Mouse (Mus musculus) heart, adult 2 months (tissue): ENCODE measurements around the gene Olfr1324.

Experiments
- CTCF ChIP-seq: fragments of 200-600 bp; IDR thresholded peaks from 2 replicates; pipeline ENCODE4 v1.8.1; 2022; ENCODE audit warnings: antibody characterized with exemption, mild to moderate bottlenecking, moderate library complexity
- POLR2A ChIP-seq: fragments of 200-500 bp; IDR thresholded peaks from 2 replicates; pipeline ENCODE4 v1.6.1; 2011; ENCODE audit warnings: mild to moderate bottlenecking, low read depth, low read length, control low read depth; ENCODE audit not compliant: insufficient read depth

DNA sequence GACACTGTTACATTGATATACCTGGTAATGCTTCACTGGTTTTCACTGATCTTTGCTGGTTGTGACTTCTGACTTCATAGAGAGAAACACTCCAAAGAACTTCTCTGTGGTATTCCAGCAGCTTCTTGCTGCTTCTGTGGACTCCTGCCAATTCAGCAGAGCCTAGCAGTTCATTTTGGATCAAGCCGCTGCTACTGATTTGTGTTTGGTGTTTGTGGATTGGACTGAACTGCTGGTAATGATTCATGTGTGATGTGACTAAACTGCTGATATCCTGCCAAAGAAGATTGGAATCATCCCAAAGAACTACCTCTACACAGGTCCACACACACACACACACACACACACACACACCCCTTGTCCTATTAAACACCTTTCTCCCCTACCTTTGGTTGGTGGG is 14.4 kb upstream of the Olfr1324 start:
- no peak for TF ChIP-seq POLR2A
- TF ChIP-seq CTCF = no peak
